Mouse (Mus musculus): ENCODE measurements at regions not wholly inside any gene's neighbourhood (a gene's known extent, or its start where the extent isn't known, plus 50 kb on each side); places are given as distances from the start of the nearest gene placed in this dataset.

GRCm38 (mm10) chr13:5769283-5770260 lies 91.7 kb upstream of the Klf6 start:
- TF ChIP-seq RCOR1 (IDR thresholded peaks at IDR 0.05; ENCODE audit: low read depth, low read length): no peak
- no peak for TF ChIP-seq MYC (IDR thresholded peaks at IDR 0.05; ENCODE audit: low read depth, low read length)
- no peak for TF ChIP-seq POLR2AphosphoS5 (IDR thresholded peaks at IDR 0.05; ENCODE audit: borderline replicate concordance, low read depth, low read length)
- TF ChIP-seq GATA1 (IDR thresholded peaks at IDR 0.05; ENCODE audit: low read depth, low read length): no peak
- TF ChIP-seq POLR2A (IDR thresholded peaks at IDR 0.05; ENCODE audit: control insufficient read depth in 1 of 2, insufficient read depth in 1 of 2, low read depth in 1 of 2, low read length in 2 of 2, poor library complexity in 1 of 2): no peak

Measured in MEL (cell line).